Mouse (Mus musculus): Measurements from ENCODE around the gene Ghr.

The Ghr gene

DNA sequence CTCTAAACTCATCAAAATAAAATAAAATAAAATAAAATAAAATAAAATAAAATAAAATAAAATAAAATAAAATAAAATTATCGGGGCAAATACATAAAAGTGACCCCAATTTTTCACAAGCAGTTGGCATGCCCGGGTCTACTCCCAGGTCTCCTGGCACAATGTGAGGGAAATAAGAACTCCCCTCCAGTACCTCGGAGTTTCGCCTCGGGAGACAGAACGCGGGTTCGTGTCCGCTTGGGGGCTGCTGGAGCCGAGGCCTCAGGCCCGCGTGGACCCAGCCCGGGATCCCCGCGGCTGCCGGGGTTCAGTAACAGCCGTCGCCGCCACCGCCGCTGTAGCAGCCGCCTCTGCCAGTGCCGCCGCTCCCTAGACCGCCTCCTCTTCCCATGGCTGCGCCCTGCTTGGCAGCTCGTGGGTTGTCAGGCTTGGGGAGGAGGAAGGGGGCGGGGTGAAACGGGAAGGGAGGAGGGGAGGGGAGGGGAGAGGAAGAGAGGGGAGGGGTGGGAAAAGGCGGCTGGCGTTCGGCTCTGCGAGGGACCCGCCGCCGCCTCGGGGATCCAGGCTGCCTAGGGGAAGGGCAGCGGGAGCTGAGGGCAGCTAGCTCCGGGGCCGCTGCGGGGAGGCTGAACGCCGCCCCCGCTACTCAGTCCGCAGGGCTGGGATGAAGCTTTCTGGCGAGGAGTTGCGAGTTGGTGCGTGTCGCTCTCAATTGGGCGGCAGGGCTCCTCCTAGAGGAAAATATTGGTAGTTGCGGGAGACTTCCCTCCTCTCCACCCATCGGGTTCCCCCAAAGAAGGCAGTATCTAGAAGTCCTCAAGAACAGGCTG, at the start of gene Ghr:
Gene Ghr, minus strand, starts transcription at position 686 of the 830 bp plus-strand sequence.
- DNase-seq (ENCODE audit: low spot score): peak; percentile 93

DNA sequence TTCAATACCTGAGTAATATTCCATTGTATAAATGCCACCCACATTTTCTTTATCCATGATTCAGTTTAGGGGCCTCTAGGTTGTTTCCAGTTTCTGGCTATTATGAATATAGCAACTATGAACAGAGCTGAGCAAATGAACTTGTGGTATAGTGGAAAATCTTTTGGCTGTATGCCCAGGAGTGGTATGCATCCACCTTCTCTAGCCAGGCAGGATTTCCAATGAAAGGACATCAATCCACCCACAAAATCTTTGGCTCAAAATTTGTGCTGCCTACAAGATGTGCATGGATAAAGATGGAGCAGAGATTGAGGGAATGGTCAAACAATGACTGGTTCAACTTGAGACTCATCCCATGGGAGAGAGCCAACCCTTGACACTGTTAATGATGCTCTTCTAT, 39.5 kb upstream of the Ghr start:
- no peak for DNase-seq (ENCODE audit: low spot score)

DNA sequence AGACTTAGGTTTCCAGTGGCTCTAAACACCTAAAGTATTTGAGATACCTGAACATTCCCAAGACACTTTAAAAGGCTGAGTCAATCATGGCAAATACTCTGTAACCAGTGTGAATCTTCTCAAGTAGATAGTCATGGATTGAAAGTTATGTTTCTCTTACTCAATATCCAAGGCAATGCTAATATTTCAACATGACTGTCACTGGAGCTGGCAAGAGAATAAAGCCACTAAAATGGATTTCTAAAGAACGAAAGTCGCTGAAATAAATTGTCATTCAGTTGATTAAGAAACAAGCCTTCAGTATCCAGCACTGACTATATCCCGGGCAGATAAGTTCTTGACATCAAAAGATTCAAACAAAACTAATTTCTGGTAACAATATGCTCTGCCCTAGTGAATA, 37.1 kb upstream of the Ghr start:
- no peak for DNase-seq (ENCODE audit: low spot score)

DNA sequence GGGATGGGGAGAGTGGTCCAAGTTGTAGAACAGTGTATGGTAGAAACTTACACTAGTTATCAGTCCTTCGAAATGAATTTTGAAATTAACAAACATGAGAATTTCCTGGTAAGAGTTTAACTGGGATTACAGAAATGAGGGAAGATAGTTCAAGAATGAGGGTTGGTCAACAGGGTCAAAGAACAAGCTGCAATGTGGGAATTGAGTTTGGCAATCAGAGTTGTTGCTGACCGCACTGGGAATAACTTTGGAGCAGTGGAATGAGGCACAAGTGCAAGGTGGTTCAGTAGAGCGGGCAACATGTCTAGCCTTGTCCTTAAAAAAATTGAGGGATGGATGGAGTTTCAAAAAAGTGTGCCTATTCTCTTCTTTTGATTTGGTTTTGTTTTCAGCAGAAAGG, 35.0 kb upstream of the Ghr start:
- no peak for DNase-seq (ENCODE audit: low spot score)

DNA sequence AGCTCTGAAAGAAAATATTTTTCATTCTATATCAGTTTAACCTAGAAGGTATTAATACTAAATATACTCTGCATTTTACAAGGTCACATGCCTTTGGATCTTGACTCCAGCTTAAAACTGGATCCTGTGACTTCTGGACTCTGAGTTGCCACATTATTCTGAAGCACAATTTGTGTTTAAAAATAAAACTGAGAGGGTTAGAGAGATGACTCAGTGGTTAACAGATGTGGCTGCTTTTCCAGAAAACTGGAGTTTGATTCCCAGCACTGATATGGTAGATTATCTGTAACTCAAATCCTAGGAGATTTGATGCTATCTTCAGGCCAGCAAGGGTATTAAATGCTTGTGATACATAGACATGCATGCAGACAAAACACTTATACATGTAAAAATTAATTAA, 28.7 kb upstream of the Ghr start:
- no peak for DNase-seq (ENCODE audit: low spot score)

DNA sequence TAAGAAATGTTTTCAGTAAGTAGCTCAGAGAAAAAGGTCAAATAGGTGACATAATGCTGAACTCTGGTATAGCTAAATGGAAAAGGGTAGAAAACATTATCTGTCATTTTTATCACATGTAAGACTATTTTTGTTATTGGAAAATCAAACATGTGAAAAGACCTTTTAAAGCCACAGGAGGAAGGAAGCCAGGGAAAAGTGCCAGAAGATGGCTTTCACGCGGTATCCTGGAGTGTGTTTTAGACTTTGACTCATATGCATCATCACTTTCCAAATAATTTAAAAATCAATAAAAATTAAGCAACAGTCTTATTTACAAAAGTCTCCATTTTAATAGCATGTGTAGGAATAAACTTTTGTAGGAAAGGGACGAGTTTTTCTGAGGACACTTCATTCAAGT, 24.7 kb upstream of the Ghr start:
- no peak for DNase-seq (ENCODE audit: low spot score)

DNA sequence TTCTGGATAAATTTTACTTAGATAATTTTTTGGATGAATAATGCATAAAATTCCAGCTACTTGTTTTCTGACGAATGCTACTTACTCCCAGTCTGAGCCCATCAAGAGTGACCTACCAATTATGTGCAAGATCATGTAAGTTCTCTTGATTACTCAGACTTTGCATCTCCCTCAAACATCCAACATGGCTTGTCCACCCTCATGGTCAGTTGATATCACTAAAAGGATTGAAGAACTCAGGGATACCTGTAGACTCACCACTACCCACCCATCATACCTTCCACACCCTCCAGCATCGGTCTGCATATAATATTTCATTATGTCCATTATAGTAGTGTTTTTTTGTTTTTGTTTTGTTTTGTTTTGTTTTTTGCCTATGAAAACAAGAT, 18.8 kb upstream of the Ghr start:
- no peak for DNase-seq (ENCODE audit: low spot score)

DNA sequence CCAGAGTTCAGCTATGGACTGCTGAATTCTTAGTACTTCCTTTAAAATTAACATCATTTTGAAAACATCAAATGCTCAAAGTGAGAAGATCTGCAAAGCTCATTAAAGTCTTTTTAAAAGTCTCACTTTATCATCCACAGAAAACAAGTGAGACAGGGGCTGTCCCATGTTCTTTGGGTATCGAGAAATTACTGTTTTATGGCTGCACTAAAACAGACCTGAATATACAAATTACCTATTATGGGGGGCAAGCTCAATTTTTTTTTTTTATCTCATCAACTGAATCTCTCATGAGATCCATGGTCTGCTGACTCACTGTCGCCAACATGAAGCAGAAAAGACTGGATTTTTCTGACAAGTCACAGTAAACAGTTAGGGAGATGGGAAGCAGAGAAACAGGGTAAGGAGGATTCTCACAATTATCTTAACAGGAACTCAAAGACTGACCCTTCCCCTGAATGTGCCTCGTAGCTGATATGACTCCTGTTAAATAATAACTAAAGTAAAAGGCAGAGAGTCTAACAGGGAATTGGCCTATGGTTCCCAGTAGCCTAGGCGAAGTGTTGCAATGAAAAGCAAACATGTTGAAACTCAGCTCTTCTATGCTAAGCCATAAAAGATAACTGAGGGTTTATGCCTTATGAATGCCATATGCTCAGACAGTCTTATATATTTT, 18.3 kb upstream of the Ghr start:
- no peak for DNase-seq (ENCODE audit: low spot score)

DNA sequence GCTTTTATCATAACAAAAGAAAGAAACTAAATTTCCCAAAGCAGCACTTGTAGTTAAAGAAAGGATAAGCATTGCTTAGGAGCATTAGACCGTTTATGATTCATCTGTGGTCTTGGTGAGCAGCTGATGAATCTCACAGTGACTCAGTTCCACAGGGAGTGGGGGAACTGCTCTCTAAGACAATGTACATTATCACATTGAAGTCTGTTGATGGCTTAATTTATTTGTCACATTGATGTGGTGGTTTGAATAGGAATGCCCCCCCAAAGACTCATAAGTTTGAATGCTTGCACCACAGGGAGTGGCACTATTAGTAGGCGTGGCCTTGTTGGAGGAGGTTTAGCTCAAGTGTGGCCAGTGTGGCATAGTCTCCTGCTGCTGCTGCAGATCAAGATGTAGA, 4.6 kb upstream of the Ghr start:
- no peak for DNase-seq (ENCODE audit: low spot score)

DNA sequence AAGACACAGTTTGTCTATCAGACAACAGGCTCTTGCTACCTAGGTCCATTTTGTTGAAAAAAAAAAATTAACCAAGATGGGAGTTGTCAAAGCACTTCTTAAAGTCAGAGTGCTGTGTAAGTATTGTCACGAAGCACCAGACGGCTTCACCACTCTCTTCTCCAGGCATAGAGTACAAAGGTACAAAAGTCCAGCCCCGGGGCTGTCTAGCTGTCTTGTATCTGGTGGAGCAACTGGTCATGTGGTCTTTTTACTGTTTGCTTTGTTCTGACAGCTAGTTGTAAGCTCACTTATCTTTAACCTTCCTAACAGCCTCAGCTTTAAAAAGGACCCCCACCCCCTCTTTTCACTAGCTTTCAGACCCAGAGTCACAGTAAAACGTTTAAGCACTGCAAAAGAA, 1.1 kb upstream of the Ghr start:
- DNase-seq (ENCODE audit: low spot score): no peak

DNA sequence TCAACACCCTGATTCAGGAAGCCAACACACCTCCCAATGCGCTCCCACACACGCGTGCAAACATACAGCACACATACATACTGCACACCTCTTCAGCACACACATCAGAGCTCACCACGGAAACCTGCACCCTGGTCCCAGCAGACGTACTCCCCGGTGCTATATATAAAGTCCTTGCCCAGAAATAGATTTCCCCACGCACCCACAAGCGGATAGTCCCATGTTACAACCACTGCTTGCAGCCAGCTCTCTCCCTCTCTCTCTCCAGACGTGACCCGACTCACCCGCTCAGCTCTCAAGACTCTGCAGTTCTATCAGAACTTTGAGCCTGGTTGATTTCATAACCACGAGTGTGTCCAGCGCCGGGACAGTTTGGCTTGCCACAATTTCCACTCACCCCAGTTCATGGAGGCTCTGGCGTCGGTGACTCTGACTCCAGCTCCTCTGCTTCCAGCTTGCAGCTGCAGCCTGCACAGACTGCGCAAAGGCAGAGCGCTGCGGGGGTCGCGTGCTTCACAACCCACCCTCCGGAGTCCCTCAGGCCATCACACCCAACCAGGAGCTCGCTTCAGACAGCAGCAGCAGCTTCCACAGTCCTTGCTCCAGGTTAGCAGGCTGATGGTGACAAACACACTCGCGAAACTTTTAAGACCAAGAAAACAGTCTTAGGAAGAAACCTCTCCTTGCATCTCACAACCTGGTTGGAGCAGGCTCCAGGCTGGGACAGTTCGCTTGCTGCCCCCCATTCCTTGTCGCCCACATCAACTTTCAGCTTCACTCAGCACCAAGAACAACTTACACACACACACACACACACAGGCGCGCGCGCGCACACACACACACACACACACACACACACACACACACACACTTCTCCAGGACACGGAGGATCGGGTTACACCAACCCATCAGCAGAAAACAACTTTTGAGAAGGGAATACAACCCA, 1.2 kb downstream of the Ghr start:
- DNase-seq (ENCODE audit: low spot score): peak; percentile 70

DNA sequence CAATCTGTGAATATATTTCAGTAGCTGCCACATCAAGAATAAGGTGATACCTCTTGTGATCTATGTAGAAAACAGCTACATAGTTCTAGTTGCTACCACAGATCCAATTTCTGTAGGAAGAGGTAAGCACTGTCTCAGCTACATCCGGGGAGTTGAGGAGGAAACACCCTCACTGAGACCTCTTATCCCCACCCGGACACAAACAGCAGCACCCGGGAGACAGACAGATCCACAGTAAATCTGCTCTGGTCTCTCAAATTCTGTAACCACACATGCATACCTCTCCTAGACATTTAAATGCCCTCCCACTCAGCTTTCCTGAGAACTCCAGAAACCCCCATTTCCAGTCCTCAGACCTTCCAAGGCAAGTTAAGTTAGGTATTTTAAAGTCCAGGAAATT, 2.0 kb downstream of the Ghr start:
- DNase-seq (ENCODE audit: low spot score): no peak

DNA sequence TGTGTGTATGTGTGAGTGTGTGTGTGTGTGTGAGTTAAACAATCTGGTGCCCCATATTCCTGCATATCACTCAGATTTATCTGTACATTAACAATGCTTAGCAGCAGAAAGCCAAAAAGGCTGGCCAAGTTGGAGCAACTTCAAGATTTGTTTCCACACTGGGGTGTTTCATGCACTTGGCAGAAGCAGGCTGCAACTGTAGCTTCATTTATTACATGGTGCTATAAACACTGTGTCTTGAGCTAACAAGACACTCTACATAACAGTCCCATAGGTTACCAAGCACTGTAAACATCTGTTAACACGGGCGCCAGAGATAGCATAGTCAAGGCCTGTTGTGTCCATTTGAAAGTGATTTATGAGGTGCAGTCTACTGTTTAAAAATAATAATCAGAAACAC, 3.1 kb downstream of the Ghr start:
- no peak for DNase-seq (ENCODE audit: low spot score)

DNA sequence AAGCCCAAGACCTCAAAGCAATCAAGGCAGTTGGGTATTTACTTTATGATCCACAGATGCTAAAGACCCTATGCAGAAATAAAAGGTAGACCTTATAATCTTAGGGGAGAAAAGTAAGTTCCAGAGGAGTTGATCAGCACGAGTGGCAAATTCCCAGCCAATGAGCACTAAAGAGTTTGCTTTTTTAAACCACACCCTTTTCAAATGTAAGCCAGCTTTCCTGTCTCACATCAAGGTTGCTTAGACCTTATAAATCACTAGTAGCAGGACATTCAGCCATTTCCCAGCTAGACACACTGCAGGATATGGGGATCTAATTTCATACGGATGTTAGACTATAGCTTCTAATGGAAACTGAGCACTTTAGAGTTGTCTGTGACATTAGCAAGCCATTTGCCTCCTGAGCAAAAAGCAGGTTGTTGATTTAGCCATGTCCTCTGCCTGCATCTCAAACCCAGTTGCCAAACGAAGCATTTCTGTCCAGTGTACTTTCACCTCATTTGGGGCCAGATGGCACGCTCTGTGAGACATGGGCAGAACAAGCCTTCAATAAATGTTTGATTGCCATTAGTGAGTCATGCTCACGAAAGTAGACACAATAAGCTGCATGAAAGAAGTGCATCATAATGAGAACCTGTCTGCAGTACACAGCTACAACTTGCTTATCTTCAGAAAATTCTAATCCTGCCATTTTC, 4.9 kb downstream of the Ghr start:
- DNase-seq (ENCODE audit: low spot score): no peak

DNA sequence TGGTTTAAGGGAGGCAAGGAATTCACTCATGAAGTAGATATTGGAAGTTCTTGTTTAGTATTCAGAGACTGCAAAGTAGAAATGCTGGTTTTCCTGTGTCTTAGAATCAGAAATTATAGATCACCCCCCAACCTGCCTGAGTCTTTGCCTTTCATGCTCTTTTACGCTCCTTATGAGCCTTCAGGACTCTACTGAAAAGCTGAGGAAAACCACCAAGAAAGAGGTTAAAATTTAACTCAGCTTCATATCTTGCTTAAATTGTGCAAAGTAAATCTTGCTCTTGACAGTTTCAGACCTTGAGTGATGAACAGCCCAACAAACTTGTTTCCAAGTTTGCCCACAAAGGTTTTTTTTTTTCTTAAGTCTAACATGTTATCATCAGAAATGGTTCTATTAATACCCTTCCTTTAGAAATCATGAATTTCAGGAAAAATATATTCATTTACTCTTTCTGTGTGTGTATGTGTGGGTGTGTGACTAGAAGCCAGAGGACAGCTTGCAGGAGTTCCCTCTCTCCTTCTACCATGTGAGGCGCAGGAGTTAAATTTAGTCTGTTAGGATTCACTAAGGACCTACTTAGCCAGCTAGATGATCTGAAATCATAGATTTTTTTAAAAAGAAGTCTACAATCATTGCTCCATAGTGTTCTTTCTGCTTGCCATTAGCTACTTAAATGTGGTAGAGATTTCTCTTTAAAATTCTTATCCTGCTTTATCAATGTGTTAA, 14.0 kb downstream of the Ghr start:
- DNase-seq (ENCODE audit: low spot score): no peak

DNA sequence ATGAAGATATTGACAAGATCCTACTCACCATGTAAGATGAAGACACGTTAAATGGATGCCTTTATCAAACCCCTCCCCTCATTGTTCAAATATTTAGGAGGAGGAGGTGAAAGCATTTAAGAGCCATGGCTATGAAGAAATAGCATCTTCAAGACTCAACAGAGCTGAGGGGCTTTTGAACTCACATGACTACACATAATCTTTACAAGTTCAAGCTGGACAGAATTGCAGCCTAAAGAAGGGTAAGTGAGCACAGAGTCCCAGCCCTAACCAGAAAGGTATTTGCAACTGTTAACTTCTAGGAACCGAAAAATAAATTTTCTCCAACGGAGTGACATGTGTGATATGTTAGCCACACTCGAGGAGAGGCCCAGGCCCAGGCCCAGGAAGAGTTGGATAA, 18.7 kb downstream of the Ghr start:
- DNase-seq (ENCODE audit: low spot score): no peak

DNA sequence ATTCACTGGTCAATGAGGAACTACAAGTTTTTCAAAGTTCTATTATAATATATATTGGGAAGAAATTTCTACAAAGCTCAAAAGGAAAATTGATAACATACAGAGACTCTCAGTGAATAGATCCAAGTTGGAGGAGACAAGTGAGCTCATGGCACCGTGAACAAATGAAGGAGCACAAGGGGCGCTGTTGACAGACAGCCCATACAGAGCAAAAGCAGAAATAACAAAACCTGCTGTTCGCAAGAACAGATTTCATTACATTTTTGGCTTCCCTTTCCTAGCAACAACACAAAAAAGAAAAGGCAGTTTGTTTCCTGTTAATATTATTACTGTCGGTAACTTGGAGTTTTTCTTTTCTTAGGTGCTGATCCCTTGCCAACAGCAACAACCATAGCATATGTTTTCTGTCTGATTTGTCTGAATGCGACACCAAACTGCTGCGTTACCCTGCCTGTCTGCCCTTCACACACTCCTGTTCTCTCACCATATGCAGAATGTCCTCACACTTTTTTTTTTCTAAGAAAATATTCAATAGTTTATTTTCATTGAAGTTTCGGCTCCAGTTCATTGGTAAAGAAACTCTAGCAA, 19.3 kb downstream of the Ghr start:
- no peak for DNase-seq (ENCODE audit: low spot score)

DNA sequence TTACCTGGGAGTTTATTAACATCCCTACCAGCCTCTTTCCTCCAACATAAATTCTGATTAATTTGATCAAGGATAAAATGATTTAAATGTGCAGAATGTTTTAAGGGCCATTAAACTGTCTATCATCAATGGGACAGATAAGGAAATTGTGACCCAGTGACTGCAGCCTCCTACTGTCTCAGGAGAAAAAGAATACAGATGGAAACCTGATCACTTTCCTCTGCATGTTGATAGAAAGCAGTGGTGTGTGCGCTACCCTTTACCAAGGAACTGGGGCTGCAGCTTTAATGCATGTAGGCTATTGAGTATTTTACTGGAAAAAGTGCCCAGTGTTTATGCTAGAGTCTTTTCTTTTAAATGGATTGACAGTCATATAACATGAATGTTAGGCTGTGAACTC, 19.8 kb downstream of the Ghr start:
- no peak for DNase-seq (ENCODE audit: low spot score)

DNA sequence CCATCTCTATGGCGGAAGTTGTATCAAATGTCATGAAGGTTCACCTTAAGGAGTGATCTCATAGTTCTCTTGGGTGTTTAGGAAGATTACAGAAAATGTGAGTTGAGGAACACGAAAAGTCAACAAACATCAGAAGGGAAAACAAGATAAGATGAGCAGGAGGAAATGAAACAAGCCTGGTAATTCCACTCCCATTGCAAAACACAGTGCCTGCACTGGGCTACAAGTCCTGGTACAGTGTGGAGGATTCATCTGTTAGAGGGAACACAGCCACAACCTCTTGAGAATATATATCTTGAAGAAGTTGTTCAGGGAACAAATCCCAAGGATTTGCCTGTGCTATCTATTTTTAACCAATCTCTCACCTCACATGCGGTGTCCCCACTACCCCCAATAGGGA, 24.8 kb downstream of the Ghr start:
- no peak for DNase-seq (ENCODE audit: low spot score)

DNA sequence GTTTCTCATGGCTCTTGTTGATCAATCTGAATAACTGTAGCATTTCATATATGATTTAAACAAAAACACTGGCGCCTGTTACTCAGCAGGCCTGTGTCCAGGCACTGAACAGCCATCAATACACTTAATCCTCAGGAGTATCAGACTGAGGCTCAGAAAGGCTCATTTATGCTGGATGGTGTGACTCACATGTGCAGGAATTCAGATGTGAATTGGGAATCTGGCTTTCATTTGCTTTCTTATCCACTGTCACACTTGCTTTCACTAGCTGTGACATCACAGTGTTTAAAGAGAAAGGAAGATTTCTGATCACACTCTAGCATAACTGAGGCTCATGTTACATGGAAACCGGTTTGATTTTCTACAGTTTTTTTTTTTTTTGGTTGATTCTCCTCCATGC, 39.0 kb downstream of the Ghr start:
- no peak for DNase-seq (ENCODE audit: low spot score)

DNA sequence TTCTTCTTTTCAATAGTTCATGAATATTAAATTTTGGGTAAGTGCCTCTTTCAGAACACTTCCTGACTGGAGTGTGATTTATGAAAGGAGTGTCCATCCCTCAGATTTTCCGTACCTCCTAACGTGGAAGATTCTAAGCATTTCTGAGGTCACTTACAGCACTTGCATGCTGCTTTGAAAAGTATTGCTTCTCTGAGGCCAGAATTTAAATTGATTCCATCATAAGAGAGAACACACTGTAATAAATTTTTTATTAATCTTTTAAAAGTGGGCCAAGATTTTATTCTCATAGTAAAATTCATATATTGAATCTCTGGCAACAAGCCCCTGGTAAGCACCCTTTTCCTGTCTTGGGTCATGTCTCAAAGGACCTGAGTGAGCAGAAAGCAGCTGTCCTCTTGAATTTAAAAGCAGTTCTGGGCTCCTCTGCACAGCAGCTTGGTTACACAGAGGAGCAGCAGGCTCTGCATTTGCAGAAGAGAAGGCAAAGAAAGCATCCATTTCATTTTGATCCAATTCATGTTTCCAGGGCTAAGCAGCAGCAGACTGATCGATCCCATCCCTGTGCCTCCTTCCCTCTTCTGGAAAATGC, 46.9 kb downstream of the Ghr start:
- DNase-seq (ENCODE audit: low spot score): no peak
